Mouse (Mus musculus) intestine, embryonic 15.5 days (tissue): ENCODE data around the gene Ccnl1. TPM values are rescaled to one million over a fixed set of nuclear protein-coding genes. Genes with fewer than 3 reads are reported as not detected.
A peak's percentile ranks its signal among the peaks of the same experiment; 100 is the strongest.

Source experiments
- ATAC-seq: fragments of 200-750 bp; cut with Nextera tagmentation; 2 replicates; pipeline ENCODE4 v1.8.0; 2017; ENCODE audit warnings: moderate TSS enrichment, moderate library complexity
- H3K27ac ChIP-seq: fragments of 300-500 bp; sonication (generic); 2 replicates; pipeline ENCODE4 v1.5.1; 2015; ENCODE audit warnings: mild to moderate bottlenecking, inconsistent platforms
- H3K27me3 ChIP-seq: fragments of 300-500 bp; sonication (generic); replicated peaks from 2 replicates; pipeline ENCODE4 v1.6.1; 2015; ENCODE audit warnings: inconsistent platforms
- H3K36me3 ChIP-seq: fragments of 300-500 bp; sonication (generic); 2 replicates; pipeline ENCODE4 v1.6.1; 2015; ENCODE audit warnings: inconsistent platforms
- H3K4me1 ChIP-seq: fragments of 300-500 bp; sonication (generic); replicated peaks from 2 replicates; pipeline ENCODE4 v1.6.1; 2015; ENCODE audit warnings: inconsistent platforms
- H3K4me2 ChIP-seq: fragments of 300-500 bp; sonication (generic); replicated peaks from 2 replicates; pipeline ENCODE4 v1.6.1; 2015; ENCODE audit warnings: mild to moderate bottlenecking, inconsistent platforms
- H3K4me3 ChIP-seq: fragments of 300-500 bp; sonication (generic); replicated peaks from 2 replicates; pipeline ENCODE4 v1.5.1; 2015; ENCODE audit warnings: inconsistent platforms
- H3K9ac ChIP-seq: fragments of 300-500 bp; sonication (generic); 2 replicates; pipeline ENCODE4 v1.6.1; 2015; ENCODE audit warnings: inconsistent platforms
- H3K9me3 ChIP-seq: fragments of 300-500 bp; sonication (generic); 2 replicates; pipeline ENCODE4 v1.6.1; 2016; ENCODE audit warnings: inconsistent platforms
- WGBS: fragments of 180-500 bp; shearing (Covaris S2); methylation state at CpG from one replicate; pipeline ENCODE4 v1.1.7; 2015; 5-methylcytosine and 5-hydroxymethylcytosine counted together
- polyA plus RNA-seq: library from polyadenylated mRNA; unstranded; fragments of >200 nt; fragmentation: Nextera tagmentation; extraction: Ambion mirVana; gene quantifications from 2 replicates; pipeline ENCODE4 v1.2.1, GENCODE M21; 2015

The Ccnl1 gene
- polyA plus RNA-seq, 1 experiment from 2014 or later = 97.2 TPM

DNA sequence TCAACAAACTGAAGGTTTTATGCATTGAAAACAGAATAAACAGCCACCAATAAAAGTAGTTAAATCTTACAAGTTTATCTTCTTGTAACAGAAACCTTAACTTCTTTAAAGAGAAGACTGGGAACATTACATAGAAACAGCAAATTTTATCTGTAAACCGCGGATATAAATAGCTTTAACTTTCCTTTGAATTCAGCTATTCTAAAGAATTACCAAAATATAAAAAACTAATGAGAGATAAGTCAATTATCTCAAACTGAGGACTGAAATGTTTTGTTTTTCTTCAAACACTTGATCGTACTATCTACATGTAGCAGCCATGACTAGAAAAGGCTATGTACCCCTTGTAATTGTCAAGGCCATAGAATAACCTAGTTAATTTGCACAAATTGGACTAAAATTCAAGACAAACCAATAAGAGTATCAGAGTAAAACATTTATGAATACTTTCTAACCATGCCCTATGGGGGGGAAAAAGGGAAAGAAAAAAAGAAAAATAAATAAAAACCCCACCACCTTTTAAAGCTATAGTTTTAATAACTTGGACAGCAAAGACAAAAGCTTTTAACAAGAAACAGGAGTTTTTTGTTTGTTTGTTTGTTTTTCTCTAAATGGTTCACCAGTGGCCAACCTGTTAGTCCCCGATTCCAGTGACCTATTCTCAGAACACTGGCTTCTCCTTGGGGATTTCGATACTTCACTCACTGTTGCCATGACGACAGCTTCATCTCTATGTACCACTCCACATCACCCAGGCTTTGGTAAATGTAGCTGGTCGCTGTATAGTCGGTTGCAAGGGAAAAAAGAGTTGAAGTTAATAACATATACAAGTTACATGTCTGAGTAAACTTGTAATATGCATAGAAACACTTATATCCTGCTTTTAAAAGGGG is 3.3 kb downstream of the Ccnl1 start:
- H3K27me3 ChIP-seq = no peaks in the 10 kb centered on the region
- H3K4me1 ChIP-seq = peaks cover 13% of the 10 kb centered on the region
- 68% methylated on average over 8 of the region's 8 CpGs for WGBS
- H3K36me3 ChIP-seq = peaks cover 6% of the 10 kb centered on the region; the same call in 1 of the 2 replicates
- H3K27ac ChIP-seq = no peak overlapping the region
- no peaks in the 10 kb centered on the region for H3K9me3 ChIP-seq
- H3K4me3 ChIP-seq = no peak overlapping the region
- no peak for ATAC-seq
- peak overlapping the region; percentile 43 for H3K4me2 ChIP-seq
- no peak overlapping the region for H3K9ac ChIP-seq

DNA sequence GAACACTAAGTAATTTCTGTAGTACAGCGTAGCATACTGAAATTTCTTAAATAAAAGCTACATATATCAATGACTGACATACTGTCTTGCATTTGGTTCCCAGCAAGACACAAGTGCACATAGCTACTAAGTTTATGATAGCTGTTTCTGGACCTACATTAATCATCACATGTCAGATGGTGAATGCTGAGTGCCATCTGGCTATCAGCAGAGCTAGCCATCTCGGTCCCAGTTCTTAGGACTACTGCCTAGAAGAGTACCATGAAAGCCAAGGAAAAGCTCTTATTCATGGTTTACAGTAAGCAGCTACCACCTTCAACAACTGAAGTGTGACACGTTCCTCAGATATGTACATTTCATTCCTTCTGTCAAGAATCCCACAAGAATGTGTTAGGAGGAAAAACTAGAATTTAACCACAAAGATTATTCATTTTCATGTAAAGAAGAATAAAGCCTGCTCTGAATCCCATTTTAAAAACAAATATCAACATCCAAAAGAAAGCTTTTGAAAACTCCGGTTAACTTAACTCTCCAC is 7.2 kb downstream of the Ccnl1 start:
- Histone ChIP-seq H3K27ac (no peak overlapping the region), H3K4me2 (no peak overlapping the region), H3K4me1 (peaks cover 4% of the 10 kb centered on the region; the same call in 1 of the 2 replicates), H3K27me3 (no peaks in the 10 kb centered on the region), H3K36me3 (peaks cover 21% of the 10 kb centered on the region), H3K9me3 (no peaks in the 10 kb centered on the region), H3K9ac (no peak overlapping the region), H3K4me3 (no peak overlapping the region)
- no peak for ATAC-seq
- 87% methylated on average over 4 of the region's 4 CpGs for WGBS

DNA sequence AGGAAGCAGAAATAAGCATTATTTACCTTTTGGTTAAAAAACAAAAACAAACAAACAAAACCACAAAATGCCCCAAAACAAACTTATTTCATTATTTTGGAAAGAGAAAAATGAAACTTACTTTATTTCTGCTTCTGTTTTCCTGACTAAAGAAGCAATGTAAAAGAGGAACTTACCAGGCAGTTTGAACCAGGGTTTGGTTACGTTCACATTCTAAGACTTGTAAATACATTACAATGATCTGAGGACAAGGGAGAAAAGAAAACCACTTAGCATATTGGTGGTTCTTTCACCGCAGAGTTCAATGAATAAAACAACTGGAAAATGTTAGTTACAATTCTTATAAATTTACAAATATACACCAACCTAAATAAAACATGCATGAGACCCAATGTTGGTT is 7.7 kb downstream of the Ccnl1 start:
- Histone ChIP-seq H3K36me3 (peaks cover 22% of the 10 kb centered on the region), H3K9ac (no peak overlapping the region), H3K27ac (no peak overlapping the region), H3K4me2 (no peak overlapping the region), H3K9me3 (no peaks in the 10 kb centered on the region), H3K27me3 (no peaks in the 10 kb centered on the region), H3K4me3 (no peak overlapping the region), H3K4me1 (0 out of 2 replicates have a peak, but pooled peaks cover 2% of the 10 kb centered on the region)
- ATAC-seq = no peak
- 93% methylated on average over 2 of the region's 2 CpGs for WGBS

DNA sequence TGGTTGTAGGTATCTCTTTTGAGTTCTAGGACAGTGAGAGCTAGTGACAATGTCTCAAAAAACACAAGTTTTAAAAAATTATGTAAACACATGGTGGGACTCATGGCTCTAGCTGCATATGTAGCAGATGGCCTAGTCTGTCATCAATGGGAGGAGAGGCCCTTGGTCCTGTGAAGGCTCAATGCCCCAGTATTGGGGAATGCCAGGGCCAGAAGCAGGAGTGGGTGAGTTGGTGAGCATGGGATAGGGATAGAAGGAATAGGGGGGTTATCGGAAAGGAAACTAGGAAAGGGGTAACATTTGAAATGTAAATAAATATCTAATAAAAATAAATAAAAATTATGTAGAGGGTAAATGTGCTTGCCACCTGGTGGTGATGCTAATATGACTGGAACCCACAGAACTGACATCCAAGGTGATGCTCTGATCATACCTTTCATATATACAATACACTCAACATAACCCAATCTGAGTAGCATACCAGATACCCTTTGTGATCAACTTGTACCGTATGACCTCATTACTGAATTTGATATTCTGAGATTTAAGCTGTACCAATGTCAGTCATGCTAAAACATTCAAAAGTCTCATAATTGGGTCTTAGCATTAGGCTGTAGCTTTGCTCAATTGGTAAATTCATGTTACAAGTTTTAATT is 12.6 kb downstream of the Ccnl1 start:
- WGBS = 90% methylated on average over 2 of the region's 2 CpGs
- no peak overlapping the region for H3K4me3 ChIP-seq
- no peaks in the 10 kb centered on the region for H3K4me1 ChIP-seq
- H3K9ac ChIP-seq = no peak overlapping the region
- peaks cover 28% of the 10 kb centered on the region for H3K36me3 ChIP-seq
- H3K27ac ChIP-seq = no peak overlapping the region
- H3K4me2 ChIP-seq = no peak overlapping the region
- peak; percentile 42; the same call in 1 of the 2 replicates for ATAC-seq
- H3K9me3 ChIP-seq = no peaks in the 10 kb centered on the region
- no peaks in the 10 kb centered on the region for H3K27me3 ChIP-seq

DNA sequence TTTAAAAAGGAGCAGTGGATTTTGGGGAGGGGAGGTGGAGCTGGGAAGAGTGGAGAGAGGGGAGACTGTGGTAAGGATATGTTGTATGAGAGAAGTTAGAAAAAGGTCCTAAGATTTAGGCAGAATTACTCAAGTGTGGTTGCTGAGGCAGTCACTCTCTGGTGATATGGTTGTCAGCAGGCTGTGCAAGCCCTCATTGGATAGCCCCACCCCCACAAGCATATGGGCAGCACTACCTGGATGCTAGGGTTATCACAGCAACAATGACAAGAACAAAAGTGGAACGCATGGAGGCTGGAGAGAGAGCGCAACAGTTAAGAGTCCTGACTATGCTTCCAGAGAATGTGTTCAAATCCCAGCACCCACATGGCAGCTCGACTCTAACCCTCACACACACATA is 13.3 kb downstream of the Ccnl1 start:
- Histone ChIP-seq H3K4me3 (no peak overlapping the region), H3K4me2 (no peak overlapping the region), H3K27me3 (no peaks in the 10 kb centered on the region), H3K9me3 (no peaks in the 10 kb centered on the region), H3K4me1 (no peaks in the 10 kb centered on the region), H3K36me3 (peaks cover 28% of the 10 kb centered on the region), H3K9ac (no peak overlapping the region), H3K27ac (no peak overlapping the region)
- ATAC-seq = peak; percentile 48
- WGBS = 91% methylated on average over 3 of the region's 3 CpGs

DNA sequence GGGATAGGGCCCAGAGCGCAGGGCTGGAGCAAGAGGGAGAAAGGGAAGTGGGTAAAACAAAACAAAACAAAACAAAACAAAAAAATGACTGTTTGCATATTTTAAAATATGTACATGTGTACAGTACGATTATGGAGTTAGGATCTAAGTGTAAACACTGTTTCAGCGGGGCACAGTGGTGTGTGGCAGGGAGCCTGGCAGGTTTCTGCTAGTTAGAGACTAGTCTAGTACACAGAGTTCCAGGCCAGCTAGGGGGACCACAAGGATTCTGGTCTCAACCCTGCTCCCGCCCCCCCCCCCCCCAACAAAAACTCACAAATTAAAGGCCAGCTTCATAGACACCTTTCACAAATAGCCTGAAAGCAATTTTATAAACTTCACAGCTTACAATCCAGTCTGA is 14.6 kb downstream of the Ccnl1 start:
- no peaks in the 10 kb centered on the region for H3K27me3 ChIP-seq
- H3K9me3 ChIP-seq = no peaks in the 10 kb centered on the region
- ATAC-seq = no peak
- no peaks in the 10 kb centered on the region for H3K4me1 ChIP-seq
- H3K36me3 ChIP-seq = peaks cover 25% of the 10 kb centered on the region
- H3K27ac ChIP-seq = no peak overlapping the region
- WGBS = 83% methylated on average over 4 of the region's 4 CpGs
- H3K4me2 ChIP-seq = no peak overlapping the region
- no peak overlapping the region for H3K9ac ChIP-seq
- H3K4me3 ChIP-seq = no peak overlapping the region

DNA sequence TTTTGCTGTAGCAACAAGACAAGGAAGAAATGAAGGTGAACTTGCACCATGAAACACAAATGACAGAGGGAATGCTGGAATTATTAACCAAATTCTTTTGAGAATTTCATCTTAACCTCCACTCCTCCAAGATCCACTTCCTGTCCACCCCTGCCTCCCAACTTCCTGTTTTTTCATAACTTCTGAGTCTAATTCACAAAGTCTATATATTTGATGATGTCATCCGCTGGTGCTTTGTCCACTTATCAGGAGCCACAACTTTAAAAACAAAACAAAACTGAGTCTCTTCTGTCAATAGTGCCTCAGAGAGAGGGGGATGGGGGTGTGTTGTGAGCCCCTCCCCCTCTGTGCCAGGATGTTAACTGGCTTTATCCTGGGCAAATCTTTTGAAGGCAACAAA is 17.0 kb downstream of the Ccnl1 start:
- Histone ChIP-seq H3K4me2 (no peak overlapping the region), H3K27me3 (no peaks in the 10 kb centered on the region), H3K4me1 (no peaks in the 10 kb centered on the region), H3K9ac (no peak overlapping the region), H3K27ac (no peak overlapping the region), H3K4me3 (no peak overlapping the region), H3K9me3 (no peaks in the 10 kb centered on the region), H3K36me3 (peaks cover 11% of the 10 kb centered on the region)
- no peak for ATAC-seq
- WGBS = 74% methylated on average over 1 of the region's 1 CpGs

DNA sequence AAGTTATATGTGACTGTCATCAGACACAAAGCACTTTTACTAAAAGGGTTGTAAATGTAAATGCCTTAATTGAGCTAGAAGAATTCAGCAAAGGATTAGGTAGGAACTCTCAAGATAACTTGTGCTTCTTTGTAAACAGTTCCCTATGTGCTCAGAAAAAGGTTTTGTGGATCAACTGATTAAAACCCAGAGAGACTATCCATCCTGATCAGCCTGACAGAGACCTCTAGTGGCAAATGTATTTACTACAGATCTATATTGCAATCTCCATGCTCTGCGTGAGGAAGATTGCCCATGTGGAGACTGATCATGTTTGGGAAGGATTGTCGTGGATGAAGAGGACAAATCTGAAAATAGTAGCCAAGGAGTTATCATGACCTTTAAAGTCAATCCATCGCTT is 19.8 kb downstream of the Ccnl1 start:
- Histone ChIP-seq H3K4me2 (no peak overlapping the region), H3K9ac (no peak overlapping the region), H3K27ac (no peak overlapping the region), H3K4me3 (no peak overlapping the region), H3K9me3 (no peaks in the 10 kb centered on the region), H3K27me3 (no peaks in the 10 kb centered on the region), H3K4me1 (no peaks in the 10 kb centered on the region), H3K36me3 (no peaks in the 10 kb centered on the region)
- 19% methylated on average over 3 of the region's 3 CpGs for WGBS
- no peak for ATAC-seq

DNA sequence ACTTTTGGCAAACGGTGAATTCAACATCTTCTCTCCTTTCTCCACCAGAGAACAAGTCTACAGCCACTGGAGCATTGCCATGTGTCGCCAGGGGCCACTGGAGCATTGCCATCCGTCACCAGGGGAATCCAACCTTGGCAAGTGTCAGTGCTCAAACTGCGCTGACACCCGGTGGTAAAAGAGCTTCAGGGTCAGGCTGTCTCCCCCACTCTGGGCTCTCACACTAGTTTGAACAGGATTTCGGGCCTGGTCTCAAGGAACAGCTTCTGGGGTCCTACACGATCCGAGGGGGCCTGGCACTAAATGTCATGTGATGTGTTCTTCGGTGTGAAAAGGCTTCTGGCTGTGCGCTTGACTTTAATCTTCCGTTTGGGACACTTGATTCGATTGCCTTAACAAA is 21.7 kb downstream of the Ccnl1 start:
- no peak overlapping the region for H3K27ac ChIP-seq
- no peak overlapping the region for H3K4me3 ChIP-seq
- H3K9me3 ChIP-seq = no peaks in the 10 kb centered on the region
- no peak overlapping the region for H3K9ac ChIP-seq
- no peak overlapping the region for H3K4me2 ChIP-seq
- H3K27me3 ChIP-seq = no peaks in the 10 kb centered on the region
- H3K4me1 ChIP-seq = no peaks in the 10 kb centered on the region
- no peak for ATAC-seq
- WGBS = 70% methylated on average over 12 of the region's 12 CpGs
- H3K36me3 ChIP-seq = no peaks in the 10 kb centered on the region

DNA sequence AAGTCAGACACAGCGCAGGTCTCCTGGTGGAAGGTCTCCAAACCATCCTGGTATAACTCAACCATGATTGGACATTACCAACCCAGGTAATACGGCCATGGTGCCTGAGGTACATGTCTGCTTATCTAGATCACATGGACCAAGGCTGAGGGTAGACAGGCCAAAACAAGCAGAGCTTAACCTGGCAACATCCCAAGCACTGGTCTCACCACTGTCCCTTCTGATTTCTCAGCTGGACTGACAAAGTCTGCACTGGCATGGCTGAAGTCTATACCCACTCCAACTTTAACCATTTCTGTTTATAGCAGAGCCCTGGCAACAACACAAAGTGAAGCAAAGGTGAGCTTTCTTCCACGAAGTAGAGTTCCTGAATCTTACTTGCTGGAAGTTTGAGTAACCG is 22.9 kb downstream of the Ccnl1 start:
- no peaks in the 10 kb centered on the region for H3K9me3 ChIP-seq
- no peak overlapping the region for H3K4me3 ChIP-seq
- H3K4me1 ChIP-seq = 0 out of 2 replicates have a peak, but pooled peaks cover under 1% of the 10 kb centered on the region
- no peak overlapping the region for H3K9ac ChIP-seq
- H3K36me3 ChIP-seq = no peaks in the 10 kb centered on the region
- no peak for ATAC-seq
- no peak overlapping the region for H3K4me2 ChIP-seq
- H3K27ac ChIP-seq = no peak overlapping the region
- 87% methylated on average over 4 of the region's 4 CpGs for WGBS
- H3K27me3 ChIP-seq = no peaks in the 10 kb centered on the region

DNA sequence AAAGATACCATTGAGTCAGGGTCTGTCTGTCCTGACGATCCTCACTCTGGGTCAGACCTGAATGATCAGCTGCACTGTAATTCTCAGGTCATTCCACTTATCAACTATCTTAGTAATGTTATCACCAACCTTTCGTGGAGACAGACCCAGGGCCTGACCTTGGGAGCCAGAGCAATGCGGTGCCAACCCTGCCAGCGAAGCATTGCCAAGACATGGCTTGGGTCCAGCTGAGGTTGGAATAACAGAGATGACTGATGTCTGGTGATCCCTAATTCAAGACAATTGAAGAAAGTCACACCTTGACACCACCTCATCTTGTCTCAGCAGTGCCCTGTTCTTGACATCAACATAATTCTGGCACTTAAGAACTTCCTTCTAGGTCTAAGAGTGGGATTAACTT is 24.3 kb downstream of the Ccnl1 start:
- ATAC-seq = no peak
- 82% methylated on average over 4 of the region's 4 CpGs for WGBS
- H3K9ac ChIP-seq = no peak overlapping the region
- H3K27me3 ChIP-seq = no peaks in the 10 kb centered on the region
- no peaks in the 10 kb centered on the region for H3K9me3 ChIP-seq
- H3K27ac ChIP-seq = no peak overlapping the region
- H3K36me3 ChIP-seq = no peaks in the 10 kb centered on the region
- H3K4me1 ChIP-seq = peaks cover 12% of the 10 kb centered on the region
- no peak overlapping the region for H3K4me3 ChIP-seq
- H3K4me2 ChIP-seq = no peak overlapping the region

DNA sequence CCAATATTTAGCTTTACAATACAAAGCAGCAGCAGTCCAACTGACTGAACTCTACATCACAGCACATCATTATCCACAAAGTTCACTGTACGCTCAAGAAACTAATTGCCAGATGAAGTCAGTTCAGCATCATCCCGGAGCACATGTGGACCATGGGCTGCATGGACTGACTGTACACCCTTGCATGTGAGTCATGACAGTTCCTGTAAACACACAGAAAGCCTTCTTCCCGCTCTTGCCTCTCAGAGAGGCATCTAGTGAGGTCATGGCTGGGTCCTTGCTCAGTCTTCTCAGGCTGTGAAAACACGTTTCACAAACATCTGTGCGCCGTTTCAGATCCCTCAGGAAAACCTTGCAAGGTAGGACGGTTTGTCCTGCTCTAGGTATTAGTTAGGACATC is 26.5 kb downstream of the Ccnl1 start:
- Histone ChIP-seq H3K4me3 (no peak overlapping the region), H3K4me1 (peaks cover 12% of the 10 kb centered on the region), H3K27me3 (no peaks in the 10 kb centered on the region), H3K9me3 (no peaks in the 10 kb centered on the region), H3K9ac (no peak overlapping the region), H3K36me3 (no peaks in the 10 kb centered on the region), H3K27ac (no peak overlapping the region), H3K4me2 (no peak overlapping the region)
- ATAC-seq = no peak
- WGBS = 71% methylated on average over 7 of the region's 7 CpGs
